Mouse (Mus musculus) CH12.LX (cell line): ENCODE results near the gene Cenpp. TPM values are rescaled to one million over a fixed set of nuclear protein-coding genes. Genes with fewer than 3 reads are reported as not detected.

Experiments used
- DNase-seq: peaks from one replicate; pipeline ENCODE4 v3.0.0-alpha.2; 2013; ENCODE audit errors: extremely low read depth
- H3K27ac ChIP-seq: 2 replicates; pipeline ENCODE4 v1.5.1; 2012; ENCODE audit warnings: low read depth, mild to moderate bottlenecking, control low read depth, moderate library complexity; ENCODE audit not compliant: insufficient read depth
- H3K27me3 ChIP-seq: replicated peaks from 2 replicates; pipeline ENCODE3; 2012; ENCODE audit warnings: inconsistent platforms
- H3K36me3 ChIP-seq, 2 experiments: replicated peaks in 1 of 2; 2 replicates each; pipeline versions ENCODE3 to v1.6.1; 2012; ENCODE audit warnings: inconsistent platforms in 1 of 2, low read length in 1 of 2, mild to moderate bottlenecking in 1 of 2, mixed read lengths in 1 of 2, moderate library complexity in 1 of 2; ENCODE audit not compliant: control insufficient read depth in 1 of 2, insufficient read depth in 1 of 2
- H3K4me1 ChIP-seq, 2 experiments: 2 replicates each; pipeline ENCODE4 v1.6.1; 2012; ENCODE audit warnings: inconsistent platforms in 1 of 2, moderate library complexity in 1 of 2; ENCODE audit not compliant: insufficient read depth in 2 of 2, control insufficient read depth in 1 of 2
- H3K4me2 ChIP-seq: 2 replicates; pipeline ENCODE4 v1.6.1; 2012; ENCODE audit warnings: low read depth, mild to moderate bottlenecking, control low read depth; ENCODE audit not compliant: poor library complexity, insufficient read depth, severe bottlenecking
- H3K4me3 ChIP-seq, 3 experiments: fragments of 150-350 bp in 1 of 3; sonication (generic) in 1 of 3; replicated peaks in 1 of 3; 2 replicates each; pipeline versions ENCODE3 to v1.5.1; 2011 to 2012; ENCODE audit warnings: low read depth in 2 of 3, low read length in 2 of 3, mild to moderate bottlenecking in 2 of 3, moderate library complexity in 2 of 3, control low read depth in 1 of 3, improper control_type of control experiment in 1 of 3, inconsistent platforms in 1 of 3, mixed read lengths in 1 of 3; ENCODE audit not compliant: poor library complexity in 1 of 3
- H3K79me2 ChIP-seq: replicated peaks from 2 replicates; pipeline ENCODE4 v1.6.1; 2012; ENCODE audit warnings: mild to moderate bottlenecking, moderate library complexity; ENCODE audit not compliant: control insufficient read depth, poor library complexity, insufficient read depth, severe bottlenecking; ENCODE audit errors: extremely low read depth
- H3K9ac ChIP-seq: 2 replicates; pipeline ENCODE4 v1.6.1; 2012; ENCODE audit warnings: low read depth, mild to moderate bottlenecking, control low read depth, moderate library complexity; ENCODE audit not compliant: insufficient read depth
- H3K9me3 ChIP-seq: replicated peaks from 2 replicates; pipeline ENCODE3; 2012; ENCODE audit warnings: low read length, inconsistent platforms, mixed read lengths
- BHLHE40 ChIP-seq: IDR thresholded peaks from 2 replicates; pipeline ENCODE4 v1.6.1; 2011; ENCODE audit warnings: mild to moderate bottlenecking, low read depth, low read length, improper control_type of control experiment
- IRF4 ChIP-seq: IDR thresholded peaks from 2 replicates; pipeline ENCODE4 v1.6.1; 2014; ENCODE audit warnings: low read depth, mild to moderate bottlenecking, inconsistent platforms, low read length, improper control_type of control experiment
- MAX ChIP-seq: IDR thresholded peaks from 2 replicates; pipeline ENCODE4 v1.6.1; 2011; ENCODE audit warnings: low read length, improper control_type of control experiment
- MEF2A ChIP-seq: IDR thresholded peaks from 2 replicates; pipeline ENCODE4 v1.6.1; 2014; ENCODE audit warnings: low read depth, mild to moderate bottlenecking, inconsistent platforms, low read length, improper control_type of control experiment, borderline replicate concordance
- MXI1 ChIP-seq: IDR thresholded peaks from 2 replicates; pipeline ENCODE4 v1.6.1; 2011; ENCODE audit warnings: mild to moderate bottlenecking, low read depth, low read length, improper control_type of control experiment
- NELFE ChIP-seq: IDR thresholded peaks from 2 replicates; pipeline ENCODE4 v1.6.1; 2011; ENCODE audit warnings: low read depth, low read length, improper control_type of control experiment
- NRF1 ChIP-seq: IDR thresholded peaks from 2 replicates; pipeline ENCODE4 v1.6.1; 2014; ENCODE audit warnings: low read depth, mild to moderate bottlenecking, inconsistent platforms, low read length, improper control_type of control experiment, moderate library complexity
- POLR2A ChIP-seq: IDR thresholded peaks from 2 replicates; pipeline ENCODE4 v1.6.1; 2011; ENCODE audit warnings: low read depth, mild to moderate bottlenecking, improper control_type of control experiment, low read length
- SIN3A ChIP-seq: IDR thresholded peaks from 2 replicates; pipeline ENCODE4 v1.6.1; 2012; ENCODE audit warnings: low read length, improper control_type of control experiment, inconsistent platforms
- TBP ChIP-seq: conservative IDR thresholded peaks from 2 replicates; pipeline ENCODE4 v1.6.1; 2011; ENCODE audit warnings: low read depth, low read length, improper control_type of control experiment
- USF1 ChIP-seq: IDR thresholded peaks from 2 replicates; pipeline ENCODE4 v1.6.1; 2014; ENCODE audit warnings: low read depth, mild to moderate bottlenecking, inconsistent platforms, low read length, improper control_type of control experiment
- USF2 ChIP-seq: conservative IDR thresholded peaks from 2 replicates; pipeline ENCODE4 v1.6.1; 2011; ENCODE audit warnings: low read depth, low read length, improper control_type of control experiment
- ZC3H11A ChIP-seq: IDR thresholded peaks from 2 replicates; pipeline ENCODE4 v1.6.1; 2012; ENCODE audit warnings: low read depth, mild to moderate bottlenecking, inconsistent platforms, low read length, improper control_type of control experiment
- ZKSCAN1 ChIP-seq: IDR thresholded peaks from 2 replicates; pipeline ENCODE4 v1.6.1; 2012; ENCODE audit warnings: low read depth, inconsistent platforms, low read length, improper control_type of control experiment, borderline replicate concordance
- ZNF384 ChIP-seq: IDR thresholded peaks from 2 replicates; pipeline ENCODE4 v1.6.1; 2012; ENCODE audit warnings: low read depth, low read length, improper control_type of control experiment, inconsistent platforms
- dilution Hi-C: fragments of 300-500 bp; cut with MboI; formaldehyde crosslinking; loops from 2 replicates; pipeline ENCODE4 v1.14.3; 2020; ENCODE audit warnings: low sequenced_read_pairs; ENCODE audit not compliant: extremely low pct_unique_long_range_greater_than_20kb, extremely low pct_ligation_motif_present
- in situ Hi-C: fragments of 300-500 bp; cut with MboI; formaldehyde crosslinking; loops from 3 replicates; pipeline ENCODE4 v1.14.3; 2019; ENCODE audit warnings: low sequenced_read_pairs, low pct_ligation_motif_present, low pct_unique_long_range_greater_than_20kb, mixed read lengths
- polyA plus RNA-seq: library from polyadenylated mRNA; unstranded; fragments of >175 nt; gene quantifications from 2 replicates; pipeline ENCODE4 v1.2.1, GENCODE M21; 2012; ENCODE audit warnings: low read depth; ENCODE audit not compliant: insufficient read length
- total RNA-seq, 2 experiments: library from RNA; depleted of rRNA; stranded (reverse); fragments of 300-350 nt in 1 of 2; fragments of >200 nt in 1 of 2; gene quantifications; 2 replicates each; pipeline ENCODE4 v1.2.3; 2012 to 2014

Cenpp gene
- total and polyA plus RNA-seq, 3 experiments = 11.2 to 35.3 (median 11.8) TPM

- no peaks in the 10 kb centered on the region for H3K27me3 ChIP-seq
- peak overlapping the region; percentile 82; the same call in 1 of the 2 replicates for H3K4me2 ChIP-seq
- peak overlapping the region; percentile 86 for H3K9ac ChIP-seq
- TF ChIP-seq ZKSCAN1 = no peak
- TF ChIP-seq BHLHE40 = peak; percentile 96
- TF ChIP-seq TBP = peak; percentile 87
- no peak for TF ChIP-seq IRF4
- TF ChIP-seq NELFE = no peak
- TF ChIP-seq ZC3H11A = no peak
- peak; percentile 37; the same call in 1 of the 2 replicates for TF ChIP-seq USF1
- peak; percentile 24; the same call in 1 of the 2 replicates for TF ChIP-seq USF2
- TF ChIP-seq SIN3A = peak; percentile 92
- peak; percentile 65 for TF ChIP-seq POLR2A
- peak; percentile 95; the same call in 1 of the 2 replicates for TF ChIP-seq MAX
- TF ChIP-seq NRF1 = no peak
- TF ChIP-seq MXI1 = peak; percentile 99
- no peak; the same call in 1 of the 2 replicates for TF ChIP-seq MEF2A
- peaks cover 0 to 26% of the 10 kb centered on the region in 2 experiments; a peak in 2 of 4 replicates for H3K4me1 ChIP-seq
- in situ Hi-C loops (no loop called here), dilution Hi-C loops (no loop called here)
- peak overlapping the region; percentile 93 to 96 (median 93) for H3K4me3 ChIP-seq
- peaks cover 6 to 31% of the 10 kb centered on the region in 2 experiments for H3K36me3 ChIP-seq
- no peaks in the 10 kb centered on the region for H3K9me3 ChIP-seq
- peaks cover 12% of the 10 kb centered on the region for H3K79me2 ChIP-seq
- peak overlapping the region; percentile 21; the same call in 1 of the 2 replicates for H3K27ac ChIP-seq
- DNase-seq = no peak
These were observed 576 bp upstream of the Cenpp start for GRCm38 (mm10) chr13:49653180-49653541.

DNA sequence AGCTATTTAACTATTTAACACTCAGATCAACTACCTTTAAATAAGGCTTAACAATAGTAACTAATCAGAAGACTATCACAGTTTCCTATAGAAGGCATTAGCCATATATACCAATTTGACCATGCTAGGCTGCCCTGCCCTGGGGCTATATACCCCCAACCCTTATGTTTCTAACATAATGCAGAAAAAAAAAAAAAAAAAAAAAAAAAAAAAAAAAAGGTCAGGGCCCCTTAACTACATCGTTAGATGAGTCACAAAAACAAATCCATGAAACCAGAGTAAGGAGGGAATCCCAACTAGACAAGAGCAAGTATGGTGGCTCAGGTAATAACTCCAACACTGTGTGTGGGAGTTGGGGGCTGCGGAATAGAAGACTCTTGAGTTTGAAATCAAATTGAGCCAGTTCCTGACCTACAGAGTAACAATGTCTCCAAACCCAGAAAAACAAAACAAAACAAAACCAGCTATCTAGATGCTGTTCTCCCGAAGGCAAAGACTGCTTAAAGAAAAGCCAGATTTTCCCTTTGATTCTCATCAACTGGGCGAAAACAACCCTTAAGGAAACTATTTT, 719 bp downstream of the Cenpp start:
- peak overlapping the region; percentile 97 for H3K4me2 ChIP-seq
- DNase-seq = peak; percentile 9
- dilution Hi-C loops = no loop called here
- no peak for TF ChIP-seq POLR2A
- peak; percentile 85 for TF ChIP-seq ZNF384
- no peaks in the 10 kb centered on the region for H3K27me3 ChIP-seq
- peaks cover 2 to 18% of the 10 kb centered on the region in 2 experiments for H3K36me3 ChIP-seq
- peak overlapping the region; percentile 68 for H3K9ac ChIP-seq
- in situ Hi-C loops = no loop called here
- H3K27ac ChIP-seq = no peak overlapping the region
- H3K4me1 ChIP-seq = peaks cover 0 to 26% of the 10 kb centered on the region in 2 experiments; a peak in 2 of 4 replicates
- peaks cover 12% of the 10 kb centered on the region for H3K79me2 ChIP-seq
- H3K4me3 ChIP-seq = peak overlapping the region; percentile 90 to 96 (median 96)
- no peaks in the 10 kb centered on the region for H3K9me3 ChIP-seq
